Mouse (Mus musculus) kidney, adult 9 months (tissue): ENCODE measurements around the gene Havcr1.
"Not testable (repeated sequence)": the region's sequence is repeated elsewhere in the genome, so short reads cannot be mapped to it uniquely, and the experiment has no call there.

Experiments used
- DNase-seq: peaks from one replicate; pipeline ENCODE4 v3.0.0; 2022

The Havcr1 gene

GRCm38 (mm10) chr11:46735076-46735475 lies at the start of gene Havcr1:
Gene Havcr1 (plus strand): TSS chr11:46735080.
- DNase-seq, result not testable (repeated sequence)

- DNase-seq, result peak; percentile 67
Observed at GRCm38 (mm10) chr11:46690136-46690535, 44.7 kb upstream of the Havcr1 start.

GRCm38 (mm10) chr11:46695849-46696248 lies 39.0 kb upstream of the Havcr1 start:
- DNase-seq, result not testable (repeated sequence)

GRCm38 (mm10) chr11:46697433-46698277 lies 37.2 kb upstream of the Havcr1 start:
- no peak for DNase-seq

GRCm38 (mm10) chr11:46698278-46698655 lies 36.6 kb upstream of the Havcr1 start:
- DNase-seq, result no peak

GRCm38 (mm10) chr11:46698830-46699229 lies 36.0 kb upstream of the Havcr1 start:
- DNase-seq, result peak; percentile 82

GRCm38 (mm10) chr11:46706664-46707356 lies 28.1 kb upstream of the Havcr1 start, which contains the start of gene Timd2:
Gene Timd2 (minus strand): TSS chr11:46707061.
- DNase-seq, result peak; percentile 58

- peak; percentile 53 for DNase-seq
Observed at GRCm38 (mm10) chr11:46731541-46732070, 3.3 kb upstream of the Havcr1 start.

GRCm38 (mm10) chr11:46733242-46733789 lies 1.6 kb upstream of the Havcr1 start:
- DNase-seq, result peak; percentile 47

GRCm38 (mm10) chr11:46734617-46735016 lies 263 bp upstream of the Havcr1 start:
- DNase-seq, result peak; percentile 26

GRCm38 (mm10) chr11:46739501-46739900 lies 4.6 kb downstream of the Havcr1 start:
- no peak for DNase-seq

- DNase-seq, result no peak
Observed at GRCm38 (mm10) chr11:46740886-46741285, 6.0 kb downstream of the Havcr1 start.

- no peak for DNase-seq
Observed at GRCm38 (mm10) chr11:46741716-46742115, 6.8 kb downstream of the Havcr1 start.

GRCm38 (mm10) chr11:46747996-46748395 lies 13.1 kb downstream of the Havcr1 start:
- no peak for DNase-seq

GRCm38 (mm10) chr11:46753662-46754061 lies 18.8 kb downstream of the Havcr1 start:
- DNase-seq, result no peak

GRCm38 (mm10) chr11:46754669-46755068 lies 19.8 kb downstream of the Havcr1 start:
- DNase-seq, result no peak

- not testable (repeated sequence) for DNase-seq
Observed at GRCm38 (mm10) chr11:46755714-46756113, 20.8 kb downstream of the Havcr1 start.

GRCm38 (mm10) chr11:46776879-46777278 lies 42.0 kb downstream of the Havcr1 start:
- DNase-seq, result no peak

- DNase-seq, result no peak
Observed at GRCm38 (mm10) chr11:46779811-46780210, 44.9 kb downstream of the Havcr1 start.

- DNase-seq, result no peak
Observed at GRCm38 (mm10) chr11:46804440-46804839, 69.6 kb downstream of the Havcr1 start.

GRCm38 (mm10) chr11:46810511-46810910 lies 75.6 kb downstream of the Havcr1 start, which contains the start of gene Timd4:
Gene Timd4 (plus strand): TSS chr11:46810800.
- no peak for DNase-seq

- DNase-seq, result no peak
Observed at GRCm38 (mm10) chr11:46817692-46818091, 82.8 kb downstream of the Havcr1 start.

GRCm38 (mm10) chr11:46819930-46820329 lies 85.0 kb downstream of the Havcr1 start:
- peak; percentile 3 for DNase-seq
